Mouse (Mus musculus) forebrain, embryonic 11.5 days (tissue): Measurements from ENCODE around the gene Gm10647. TPM values are rescaled to one million over a fixed set of nuclear protein-coding genes. Genes with fewer than 3 reads are reported as not detected.

Source experiments
- ATAC-seq: fragments of 200-750 bp; cut with Nextera tagmentation; replicated peaks from 2 replicates; pipeline ENCODE4 v1.8.0; 2017; ENCODE audit warnings: moderate TSS enrichment; ENCODE audit not compliant: low FRiP score
- DNase-seq: peaks from one replicate; pipeline ENCODE4 v3.0.0-alpha.2; 2017; ENCODE audit warnings: low spot score
- H3K27ac ChIP-seq: fragments of 300-500 bp; sonication (generic); 2 replicates; pipeline ENCODE4 v1.5.1; 2014; ENCODE audit warnings: low read depth, low read length
- H3K27me3 ChIP-seq: fragments of 300-500 bp; sonication (generic); 2 replicates; pipeline ENCODE4 v1.6.1; 2014; ENCODE audit warnings: mild to moderate bottlenecking, low read length, mixed read lengths; ENCODE audit not compliant: control insufficient read depth, insufficient read depth
- H3K36me3 ChIP-seq: fragments of 300-500 bp; sonication (generic); 2 replicates; pipeline ENCODE4 v1.6.1; 2014; ENCODE audit warnings: mild to moderate bottlenecking, low read length, moderate library complexity, mixed read lengths; ENCODE audit not compliant: control insufficient read depth, insufficient read depth
- H3K4me1 ChIP-seq: fragments of 300-500 bp; sonication (generic); replicated peaks from 2 replicates; pipeline ENCODE4 v1.6.1; 2014; ENCODE audit warnings: low read length, mixed read lengths; ENCODE audit not compliant: control insufficient read depth, insufficient read depth
- H3K4me2 ChIP-seq: fragments of 300-500 bp; sonication (generic); 2 replicates; pipeline ENCODE4 v1.6.1; 2014; ENCODE audit warnings: low read depth, mild to moderate bottlenecking, low read length, moderate library complexity, mixed read lengths; ENCODE audit not compliant: severe bottlenecking
- H3K4me3 ChIP-seq: fragments of 300-500 bp; sonication (generic); 2 replicates; pipeline ENCODE4 v1.5.1; 2014; ENCODE audit warnings: low read depth, low read length
- H3K9ac ChIP-seq: fragments of 300-500 bp; sonication (generic); 2 replicates; pipeline ENCODE4 v1.6.1; 2014; ENCODE audit warnings: low read length
- H3K9me3 ChIP-seq: fragments of 300-500 bp; sonication (generic); 2 replicates; pipeline ENCODE4 v1.6.1; 2016; ENCODE audit warnings: low read length, mixed read lengths; ENCODE audit not compliant: control insufficient read depth
- WGBS: fragments of 180-500 bp; shearing (Covaris S2); extraction: QIAGEN DNeasy Blood & Tissue Kit; methylation state at CpG from one replicate; pipeline ENCODE4 v1.1.7; 2014; 5-methylcytosine and 5-hydroxymethylcytosine counted together
- polyA plus RNA-seq: library from polyadenylated mRNA; unstranded; fragments of >200 nt; fragmentation: Nextera tagmentation; extraction: Ambion mirVana; gene quantifications from 2 replicates; pipeline ENCODE4 v1.2.1, GENCODE M21; 2014

The Gm10647 gene
- polyA plus RNA-seq, 1 experiment from 2014 or later, result 0.25 TPM

DNA sequence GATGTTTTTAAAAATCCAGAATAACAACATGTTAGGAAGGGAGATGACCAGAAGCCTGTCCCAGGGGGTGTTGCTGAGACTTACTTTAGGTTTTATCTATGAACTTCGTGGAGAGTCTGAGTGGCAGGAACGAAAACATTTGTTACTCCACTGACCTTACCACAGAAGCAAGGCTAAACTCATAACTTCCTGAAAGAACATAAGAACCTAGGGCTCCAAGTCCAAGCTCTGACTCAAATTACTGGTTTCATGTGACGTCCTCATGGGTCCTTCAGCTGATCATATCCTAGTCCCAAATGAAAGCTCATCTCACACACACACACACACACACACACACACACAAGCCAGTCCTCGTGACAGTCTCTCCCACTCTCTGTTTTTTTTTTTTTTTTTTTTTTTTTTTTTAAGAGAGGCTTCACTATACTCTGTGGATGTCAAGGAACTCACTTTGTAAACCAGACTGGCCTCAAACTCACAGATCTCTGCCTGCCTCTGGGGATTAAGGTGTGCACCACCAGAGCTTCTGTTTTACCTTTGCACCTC is 35.6 kb downstream of the Gm10647 start:
- H3K9me3 ChIP-seq, result no peaks in the 10 kb centered on the region
- no peaks in the 10 kb centered on the region for H3K36me3 ChIP-seq
- DNase-seq (no peak), ATAC-seq (no peak)
- H3K4me1 ChIP-seq, result peaks cover 5% of the 10 kb centered on the region
- no peak overlapping the region for H3K4me3 ChIP-seq
- WGBS, result 65% methylated on average over 4 of the region's 4 CpGs
- peaks cover 6% of the 10 kb centered on the region; the same call in 1 of the 2 replicates for H3K27me3 ChIP-seq
- H3K9ac ChIP-seq, result no peak overlapping the region
- H3K4me2 ChIP-seq, result no peak overlapping the region
- no peak overlapping the region for H3K27ac ChIP-seq

DNA sequence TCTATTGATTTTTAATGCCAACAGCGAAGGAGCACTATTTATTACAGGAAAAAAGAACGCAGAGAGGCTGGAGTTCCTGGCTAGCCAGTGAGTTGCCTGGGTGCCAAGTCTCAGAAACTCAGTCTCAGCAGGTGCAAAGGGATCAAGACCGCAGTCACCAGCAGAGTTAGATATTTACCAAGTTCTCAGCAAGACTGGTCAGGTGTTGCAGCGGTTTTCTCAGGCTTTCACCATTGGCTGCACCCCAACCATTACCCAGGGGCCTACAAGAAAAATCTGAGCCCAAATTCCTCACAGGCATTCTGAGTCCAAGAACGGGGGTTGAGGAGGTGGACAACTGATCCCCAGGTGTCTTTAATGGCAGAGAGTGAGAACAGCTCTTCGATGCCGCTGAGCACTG is 37.0 kb downstream of the Gm10647 start:
- H3K9ac ChIP-seq, result no peak overlapping the region
- H3K36me3 ChIP-seq, result no peaks in the 10 kb centered on the region
- H3K9me3 ChIP-seq, result no peaks in the 10 kb centered on the region
- DNase-seq, result no peak
- peak overlapping the region; percentile 84 for H3K4me2 ChIP-seq
- H3K4me1 ChIP-seq, result peaks cover 5% of the 10 kb centered on the region
- no peak overlapping the region for H3K27ac ChIP-seq
- H3K27me3 ChIP-seq, result peaks cover 6% of the 10 kb centered on the region; the same call in 1 of the 2 replicates
- H3K4me3 ChIP-seq, result peak overlapping the region; percentile 60
- 14% methylated on average over 7 of the region's 7 CpGs for WGBS
- no peak for ATAC-seq

DNA sequence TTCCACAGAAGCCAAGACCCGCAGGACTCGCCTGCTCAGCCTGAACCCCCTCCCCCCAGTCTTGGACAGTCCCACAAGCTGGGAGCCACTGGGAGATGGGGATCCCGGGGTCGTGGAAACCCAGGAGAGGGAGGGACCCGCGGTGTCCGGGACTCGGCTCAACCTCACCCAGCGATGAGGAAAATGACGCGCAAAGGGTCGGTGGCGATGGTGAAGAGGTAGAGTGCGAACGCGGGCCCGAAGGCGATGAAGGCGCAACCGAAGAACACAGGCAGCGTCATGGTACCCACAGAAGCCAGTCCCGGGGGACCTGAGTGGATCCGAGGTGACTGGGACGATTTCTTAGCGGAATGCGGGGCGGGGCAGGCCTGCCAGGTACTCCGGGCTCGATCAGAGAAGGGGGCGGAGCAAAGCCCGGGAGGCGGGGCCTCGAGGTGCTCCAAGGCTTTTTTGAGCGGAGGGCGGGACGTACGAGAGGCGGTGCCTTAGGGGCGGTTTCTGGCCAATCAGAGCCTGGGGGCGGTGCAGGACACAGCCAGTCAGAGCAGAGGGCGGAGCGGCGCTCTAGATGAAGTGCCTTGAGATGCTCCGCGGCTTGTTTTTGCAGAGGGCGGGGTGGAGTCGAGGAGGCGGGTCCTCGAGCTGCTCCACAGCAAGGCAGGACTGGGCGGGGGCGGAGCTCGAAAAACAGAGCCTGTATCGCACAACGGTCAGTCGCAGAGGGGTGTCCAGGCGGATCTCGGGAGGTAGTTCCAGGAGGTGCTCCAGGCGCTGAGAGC is 37.7 kb downstream of the Gm10647 start, which contains the start of gene Aph1c:
TSS of gene Aph1c (minus strand) at position 409 of the 779 bp plus-strand sequence.
- DNase-seq, result peak; percentile 99
- WGBS, result under 1% methylated on average over 58 of the region's 58 CpGs
- Histone ChIP-seq H3K27ac (peak within 1 kb of the TSS; percentile 4; the same call in 1 of the 2 replicates), H3K4me1 (peaks cover 5% of the 10 kb centered on the region), H3K27me3 (peaks cover 6% of the 10 kb centered on the region; the same call in 1 of the 2 replicates), H3K36me3 (no peaks in the 10 kb centered on the region), H3K9ac (peak within 1 kb of the TSS; percentile 55), H3K4me2 (peak within 1 kb of the TSS; percentile 84), H3K4me3 (peak within 1 kb of the TSS; percentile 60), H3K9me3 (no peaks in the 10 kb centered on the region)
- peak; percentile 99 for ATAC-seq

DNA sequence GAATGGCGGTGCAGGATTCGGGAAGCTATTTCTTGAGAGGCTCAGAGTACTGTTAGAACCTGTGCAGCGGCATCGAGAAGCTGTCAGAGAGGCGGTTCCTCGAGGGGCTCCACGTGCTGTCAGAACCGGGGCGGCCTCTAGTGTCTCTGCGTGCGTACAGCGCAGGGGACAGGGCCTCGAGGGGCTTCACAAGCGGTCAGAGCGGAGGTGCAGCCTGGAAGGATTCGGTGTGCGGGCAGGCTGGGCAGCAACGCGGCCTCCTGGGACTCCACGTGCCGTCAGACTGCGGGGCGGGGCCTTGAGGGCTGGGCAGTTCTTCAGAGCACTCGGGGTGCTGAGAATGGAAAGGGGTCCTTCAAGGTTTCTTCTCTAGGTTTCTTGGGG is 38.2 kb downstream of the Gm10647 start:
- peak overlapping the region; percentile 84 for H3K4me2 ChIP-seq

DNA sequence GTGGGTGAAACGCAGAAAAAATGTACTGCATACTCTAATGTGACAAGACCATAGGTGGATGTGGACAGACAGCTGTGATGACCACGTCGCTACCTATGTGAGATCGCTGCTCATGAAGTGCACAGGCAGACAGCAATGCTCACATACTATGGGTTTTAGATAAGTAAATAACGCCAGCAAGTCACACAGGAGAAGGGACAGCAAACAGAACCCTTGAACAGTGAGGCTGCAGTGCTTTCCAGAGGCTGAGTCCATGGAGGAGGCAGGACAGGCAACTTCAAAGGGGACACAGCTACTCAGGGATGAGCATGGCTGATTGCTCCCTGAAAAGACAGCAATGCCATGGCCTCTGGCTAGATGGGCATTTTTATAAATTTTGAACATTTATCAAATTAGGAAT is 50.0 kb downstream of the Gm10647 start:
- no peaks in the 10 kb centered on the region for H3K27me3 ChIP-seq
- no peak overlapping the region for H3K27ac ChIP-seq
- no peaks in the 10 kb centered on the region for H3K4me1 ChIP-seq
- 93% methylated on average over 5 of the region's 5 CpGs for WGBS
- H3K9ac ChIP-seq, result no peak overlapping the region
- H3K4me2 ChIP-seq, result no peak overlapping the region
- H3K36me3 ChIP-seq, result no peaks in the 10 kb centered on the region; the same call in 1 of the 2 replicates
- ATAC-seq (no peak), DNase-seq (no peak)
- H3K9me3 ChIP-seq, result no peaks in the 10 kb centered on the region
- H3K4me3 ChIP-seq, result no peak overlapping the region

More for the DNA sequence above, 38.2 kb downstream of the Gm10647 start:
- ATAC-seq (peak; percentile 80; the same call in 1 of the 2 replicates), DNase-seq (no peak)
- WGBS, result 0% methylated on average over 24 of the region's 24 CpGs
- Histone ChIP-seq H3K27me3 (peaks cover 6% of the 10 kb centered on the region; the same call in 1 of the 2 replicates), H3K9ac (peak overlapping the region; percentile 40; the same call in 1 of the 2 replicates), H3K4me1 (peaks cover 5% of the 10 kb centered on the region), H3K36me3 (no peaks in the 10 kb centered on the region), H3K9me3 (no peaks in the 10 kb centered on the region), H3K4me3 (peak overlapping the region; percentile 60), H3K27ac (peak overlapping the region; percentile 4; the same call in 1 of the 2 replicates)

Other genes with a start within 250 kb of the Gm10647 start
- gene Usp3, start 203.9 kb upstream of the Gm10647 start, polyA plus RNA-seq, result 92.4 and 99.8 TPM in 2 replicates
- gene Car12, start 83.4 kb upstream of the Gm10647 start, polyA plus RNA-seq, result 0.71 and 1.1 TPM in 2 replicates
- gene Aph1b, start 1.5 kb upstream of the Gm10647 start, polyA plus RNA-seq, result 16.1 and 17.6 TPM in 2 replicates
- gene Aph1c, start 37.7 kb downstream of the Gm10647 start, polyA plus RNA-seq, result 2.2 and 3.2 TPM in 2 replicates
- 44.1 and 51.7 TPM in 2 replicates for gene Rab8b, start 122.6 kb downstream of the Gm10647 start, polyA plus RNA-seq
- gene Rps27l, start 149.0 kb downstream of the Gm10647 start, polyA plus RNA-seq, result 624 and 676 TPM in 2 replicates
- 9.1 and 11.1 TPM in 2 replicates for gene Lactb, start 178.4 kb downstream of the Gm10647 start, polyA plus RNA-seq